Mouse (Mus musculus) urinary bladder, postnatal 25 days (tissue): ENCODE data around the gene Riok1.
A peak's percentile ranks its signal among the peaks of the same experiment; 100 is the strongest.

Experiments
- DNase-seq: peaks from one replicate; pipeline ENCODE4 v3.0.0; 2022; ENCODE audit warnings: low spot score

Gene Riok1

GRCm38 (mm10) chr13:38036343-38037043 lies at the start of gene Riok1:
TSS of gene Riok1 (plus strand) at chr13:38036995.
- peak; percentile 7 for DNase-seq

- DNase-seq: no peak
Measured at GRCm38 (mm10) chr13:37989701-37990100, 47.1 kb upstream of the Riok1 start.

DNA sequence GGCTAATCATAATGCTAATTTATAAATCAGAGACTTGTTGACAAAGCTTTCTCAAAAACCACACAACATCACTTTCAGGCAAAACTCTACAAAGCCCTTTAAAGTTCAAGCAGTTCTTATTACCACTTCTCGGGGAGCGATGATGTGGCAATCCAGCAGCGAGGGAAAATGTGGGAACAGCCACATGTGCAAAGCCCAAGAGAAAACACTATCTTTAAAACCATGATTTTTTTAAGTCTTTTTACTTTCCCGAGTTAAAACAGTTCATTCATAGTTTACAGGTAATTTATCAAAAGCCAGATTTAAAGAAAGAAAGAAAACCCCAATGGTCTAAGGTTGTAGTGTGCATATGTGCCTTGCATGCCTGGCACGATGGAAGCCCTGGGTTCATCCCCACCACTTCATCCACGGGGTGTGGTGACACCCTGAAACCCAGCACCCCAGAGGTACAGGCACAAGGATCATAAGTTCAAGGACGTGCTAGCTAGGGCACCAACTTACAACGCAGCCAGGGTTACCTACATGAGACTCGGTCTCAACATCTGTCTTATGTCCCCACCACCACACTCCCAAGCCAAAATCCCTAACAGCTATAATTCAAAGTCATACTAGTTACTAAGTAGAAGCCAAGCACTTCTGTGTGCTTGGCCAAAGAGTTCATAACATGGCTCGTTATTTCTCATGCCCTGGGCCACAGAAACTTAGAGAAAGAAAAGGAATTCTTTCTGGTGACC lies 44.0 kb upstream of the Riok1 start:
- no peak for DNase-seq

DNA sequence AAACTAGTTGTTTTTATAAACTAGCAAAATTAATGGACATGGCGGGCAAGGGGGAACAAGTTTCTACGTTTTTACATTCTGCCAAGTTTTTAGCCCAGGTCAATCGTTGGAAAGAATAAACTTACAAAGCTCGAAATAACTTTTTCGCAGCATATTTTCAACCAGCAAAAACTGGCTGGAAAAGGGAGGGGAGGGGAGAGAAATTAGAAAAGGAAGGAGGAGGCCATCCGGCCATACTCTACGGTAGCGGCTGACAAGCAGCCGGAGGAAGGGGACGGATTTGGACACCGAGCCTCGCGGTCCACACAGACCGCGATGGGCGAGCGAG lies 43.5 kb upstream of the Riok1 start:
- DNase-seq: no peak

DNA sequence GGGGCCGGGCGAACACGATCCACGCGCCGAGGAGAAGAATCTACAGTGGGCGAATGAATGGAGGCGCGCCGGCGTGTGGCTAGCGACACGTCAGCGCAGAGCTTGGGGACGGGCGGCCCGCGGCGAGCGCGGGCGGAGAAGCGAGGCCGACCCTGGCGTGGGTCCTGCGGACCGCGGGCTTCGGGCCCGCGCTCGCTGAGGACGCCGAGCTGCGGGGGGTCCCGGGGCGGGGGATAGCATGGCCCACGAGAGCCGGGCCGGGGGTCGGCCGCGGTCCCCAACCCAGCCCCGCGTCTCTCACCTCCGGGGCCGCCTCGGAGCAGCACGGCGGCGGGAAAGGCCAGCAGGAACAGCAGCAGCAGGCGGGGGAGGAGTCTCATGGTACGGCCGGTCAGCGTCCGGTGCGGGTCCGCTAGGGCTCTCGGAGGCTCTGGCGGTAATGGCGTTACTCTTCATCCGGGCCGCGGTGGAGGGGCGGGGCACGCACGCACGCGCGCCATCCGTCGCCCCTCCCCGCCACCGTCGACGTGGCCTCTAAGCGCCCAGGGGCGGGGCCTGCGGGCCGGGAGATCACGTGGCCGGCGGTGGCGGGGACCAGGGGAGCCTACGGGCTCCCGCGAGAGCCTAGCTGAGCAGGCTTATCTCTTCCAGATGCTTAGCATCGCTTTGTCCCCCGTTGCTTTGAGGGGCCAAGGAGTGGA lies 42.9 kb upstream of the Riok1 start, which contains the start of gene Ssr1:
TSS of gene Ssr1 (minus strand) at position 514 of the 701 bp plus-strand sequence.
- peak; percentile 96 for DNase-seq

- DNase-seq: no peak
Measured at GRCm38 (mm10) chr13:37994405-37994749, 42.4 kb upstream of the Riok1 start.

DNA sequence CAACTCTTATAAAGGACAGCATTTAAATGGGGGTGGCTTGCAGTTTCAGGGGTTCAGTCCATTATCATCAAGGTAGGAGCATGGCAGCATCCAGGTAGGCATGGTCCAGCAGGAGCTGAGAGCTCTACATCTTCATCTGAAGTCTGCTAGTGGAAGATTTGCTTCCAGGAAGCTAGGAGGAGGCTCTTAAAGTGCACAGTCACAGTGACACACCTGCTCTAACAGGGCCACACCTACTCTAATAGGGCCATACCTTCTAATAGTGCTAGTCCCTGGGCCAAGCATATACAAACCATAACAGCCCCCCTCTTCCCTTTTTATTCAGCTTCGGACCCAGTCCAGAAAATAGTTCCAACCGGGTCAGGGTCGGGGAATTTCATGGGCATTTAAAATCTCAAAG lies 37.1 kb upstream of the Riok1 start:
- DNase-seq: no peak

- no peak for DNase-seq
Measured at GRCm38 (mm10) chr13:38002461-38002860, 34.3 kb upstream of the Riok1 start.

DNA sequence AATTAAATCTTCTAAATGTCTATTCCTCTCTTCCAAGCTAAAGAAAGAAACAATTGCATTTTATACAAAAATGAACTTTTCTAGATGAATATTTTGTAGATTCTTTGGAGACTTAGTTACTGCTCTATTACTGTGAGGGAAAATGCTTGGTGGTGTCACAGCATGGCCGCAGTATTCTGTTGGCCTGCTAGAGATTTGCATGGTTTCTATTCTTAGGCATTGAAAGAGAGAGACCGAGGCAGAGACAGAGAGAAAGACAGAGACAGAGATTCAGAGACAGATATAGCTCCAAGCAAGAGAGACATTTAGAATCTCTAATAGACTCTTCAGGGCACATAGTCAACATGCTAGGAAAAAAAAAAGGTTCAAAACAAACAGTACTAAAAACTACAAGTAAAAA lies 28.8 kb upstream of the Riok1 start:
- no peak for DNase-seq

DNA sequence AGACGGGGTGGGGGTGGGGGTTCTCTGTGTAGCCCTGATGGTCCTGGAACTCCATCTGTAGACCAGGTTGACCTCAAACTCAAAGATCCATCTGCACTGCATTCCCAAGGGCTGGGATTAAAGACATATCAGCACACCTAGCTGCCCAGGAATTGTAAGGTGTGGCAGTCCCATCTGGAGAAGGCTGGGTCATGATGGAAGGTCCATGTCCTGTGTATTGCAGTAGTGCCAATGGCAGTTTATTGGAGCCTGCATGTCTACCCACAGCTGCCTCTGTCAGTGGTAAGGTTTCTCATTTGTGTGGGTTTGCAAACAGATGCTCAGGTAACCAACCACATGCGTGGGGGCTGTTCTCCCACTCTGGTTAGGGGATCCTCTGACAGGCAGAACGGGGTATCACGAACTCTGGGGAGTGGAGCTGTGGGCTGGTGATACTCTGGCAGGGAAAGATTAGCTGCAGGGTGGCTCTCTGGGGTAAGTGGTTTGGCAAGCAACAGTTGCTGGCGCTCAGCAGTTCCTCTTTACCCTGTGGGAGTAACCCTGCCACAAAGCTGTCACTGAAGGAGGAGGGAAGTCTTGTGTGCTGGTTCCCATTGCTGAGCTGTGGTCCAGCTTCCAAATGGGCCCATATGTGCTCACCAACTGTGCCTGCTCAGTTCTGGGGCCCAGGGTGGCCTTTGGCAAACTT lies 26.9 kb upstream of the Riok1 start:
- no peak for DNase-seq

GRCm38 (mm10) chr13:38010444-38010910 lies 26.3 kb upstream of the Riok1 start:
- no peak for DNase-seq

DNA sequence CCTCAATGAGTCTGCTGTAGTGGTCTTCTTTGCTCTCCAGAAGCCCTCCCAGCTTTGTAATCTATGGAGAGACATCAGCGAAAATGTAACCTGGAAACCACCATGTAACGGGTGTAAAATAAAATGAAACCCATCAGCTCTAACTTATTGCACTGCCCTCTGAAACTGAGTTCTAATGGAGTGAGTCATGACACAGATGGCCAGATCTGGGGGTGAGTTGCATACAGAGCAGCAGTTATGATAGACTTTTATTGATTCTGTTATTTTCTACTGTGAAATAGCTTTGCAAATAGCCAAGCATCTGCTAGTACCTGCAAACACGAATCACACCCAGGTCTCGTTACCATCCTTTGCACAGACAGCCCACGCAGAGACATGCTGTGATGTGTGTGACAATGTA lies 24.4 kb upstream of the Riok1 start:
- no peak for DNase-seq

DNA sequence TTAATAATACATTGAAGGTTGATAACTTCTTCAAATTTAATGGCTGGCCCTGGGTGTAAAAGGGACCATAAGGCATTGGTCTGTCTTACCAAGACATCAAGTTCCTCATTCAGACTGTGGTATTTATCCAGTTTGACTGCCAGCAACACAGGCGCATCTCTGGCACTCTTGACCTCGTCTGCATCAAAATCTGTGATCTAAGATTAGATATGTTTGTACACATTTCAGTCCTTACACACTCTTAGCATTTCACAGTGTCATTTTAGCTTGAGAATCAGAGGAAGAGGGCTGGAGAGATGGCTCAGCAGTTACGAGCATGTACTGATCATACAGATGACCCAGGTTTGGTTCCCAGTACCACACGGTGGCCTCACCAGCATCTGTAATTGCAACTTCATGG lies 21.2 kb upstream of the Riok1 start:
- no peak for DNase-seq

DNA sequence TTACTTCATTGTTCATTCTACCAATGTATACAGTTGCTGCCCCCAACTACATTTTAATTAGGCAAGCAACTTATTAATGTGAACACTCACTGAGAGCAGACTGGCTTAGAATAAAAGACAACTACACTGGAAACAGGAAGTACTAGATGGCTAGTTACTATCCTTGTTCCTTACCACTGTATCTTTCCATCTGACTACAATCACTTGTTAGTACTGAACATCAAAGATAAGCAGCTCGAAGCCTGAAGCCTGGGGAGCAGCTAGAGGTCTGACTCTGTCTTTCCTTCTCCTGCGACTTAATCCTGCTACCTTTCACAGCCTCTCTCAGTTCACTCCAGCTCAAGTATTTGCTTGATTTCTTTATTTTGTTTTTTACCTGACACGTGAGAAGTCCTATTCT lies 18.0 kb upstream of the Riok1 start:
- DNase-seq: no peak

- DNase-seq: no peak
Measured at GRCm38 (mm10) chr13:38025874-38026273, 10.9 kb upstream of the Riok1 start.

- DNase-seq: no peak
Measured at GRCm38 (mm10) chr13:38027618-38028248, 9.1 kb upstream of the Riok1 start.

- no peak for DNase-seq
Measured at GRCm38 (mm10) chr13:38028407-38028806, 8.4 kb upstream of the Riok1 start.

DNA sequence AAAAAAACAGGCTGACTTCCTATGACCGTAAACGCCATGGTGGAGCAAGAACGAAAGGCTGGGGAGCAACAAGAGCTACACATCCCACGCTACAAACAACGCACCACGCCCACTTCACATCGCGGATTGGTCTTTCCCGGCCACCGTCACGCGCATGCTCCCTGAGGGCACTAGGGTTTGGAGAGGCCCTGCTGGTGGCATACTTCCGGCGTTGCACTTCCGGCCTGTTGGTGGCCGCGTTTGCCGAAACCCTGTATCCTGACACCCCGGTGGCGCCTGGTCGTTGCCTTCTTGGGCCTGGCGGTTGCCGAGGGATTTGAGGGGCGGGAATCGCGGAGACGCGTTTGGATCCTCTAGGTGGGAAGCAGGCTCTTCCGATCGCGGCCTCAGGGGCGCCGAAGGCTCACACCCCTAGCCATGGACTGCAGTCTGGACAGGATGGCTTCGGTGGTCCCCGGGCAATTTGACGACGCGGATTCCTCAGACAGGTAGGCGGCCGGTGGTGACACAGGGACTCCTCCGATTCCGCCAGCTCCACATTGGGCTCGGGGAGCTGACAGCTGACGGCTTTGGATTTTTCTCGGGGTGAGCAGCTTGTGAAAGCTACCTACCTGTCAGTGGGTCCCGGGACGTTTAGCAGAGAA lies 371 bp downstream of the Riok1 start, which contains the start of gene Cage1:
TSS of gene Cage1 (minus strand) at position 26 of the 644 bp plus-strand sequence.
- peak; percentile 94 for DNase-seq

DNA sequence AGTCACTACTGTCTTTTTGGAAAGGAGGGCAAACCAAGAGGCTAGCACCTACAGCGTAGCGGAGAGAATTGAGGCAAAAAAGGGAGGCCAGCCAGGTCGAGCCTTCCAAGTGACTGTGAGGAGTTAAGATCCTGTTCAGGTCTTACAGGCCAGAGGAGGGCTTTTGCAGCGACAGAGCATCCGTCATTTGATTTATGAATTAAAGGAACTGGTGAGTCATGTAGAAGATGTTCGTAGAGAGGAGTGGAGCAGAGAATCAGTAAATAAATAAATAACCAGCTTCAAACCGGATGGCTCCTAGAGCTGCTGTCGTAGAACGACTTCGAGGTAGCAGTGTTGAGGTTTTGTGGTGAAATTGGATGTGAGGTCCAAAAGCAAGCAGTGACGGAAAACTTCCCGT lies 1.0 kb downstream of the Riok1 start:
- no peak for DNase-seq

GRCm38 (mm10) chr13:38049888-38050287 lies 13.1 kb downstream of the Riok1 start:
- no peak for DNase-seq

DNA sequence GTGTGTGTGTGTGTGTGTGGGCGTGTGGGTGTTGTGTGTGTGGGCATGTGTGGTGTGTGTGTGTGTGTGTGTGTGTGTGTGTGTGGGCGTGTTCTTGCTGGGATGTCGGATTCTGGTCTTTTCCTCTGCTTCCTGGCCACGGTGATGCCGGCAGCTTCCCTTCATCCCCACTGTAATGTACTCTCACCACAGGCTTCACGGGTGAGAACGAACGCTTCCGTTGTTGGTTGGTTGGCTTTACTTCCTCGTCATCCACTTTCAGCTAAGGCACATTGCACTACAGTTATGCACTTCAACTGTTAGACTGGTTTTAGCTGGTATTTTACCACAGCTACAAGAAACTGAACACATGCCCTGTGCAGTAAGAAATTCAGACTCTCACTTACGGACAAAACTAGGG lies 25.9 kb downstream of the Riok1 start:
- no peak for DNase-seq
